Mouse (Mus musculus) v-Abl transformed pro-B cells (cell line): ENCODE measurements around the gene March4.

ENCODE experiments used
- in situ Hi-C, 2 experiments: fragments of 400-800 bp; cut with MboI; formaldehyde crosslinking; loops; one replicate each; pipeline ENCODE4 v1.15.1; 2025; ENCODE audit not compliant: unreplicated experiment in 2 of 2

The March4 gene

GRCm38 (mm10) chr1:72533439-72533838 lies 3.3 kb downstream of the March4 start:
- in situ Hi-C loops: no loop called here

GRCm38 (mm10) chr1:72532926-72533325 lies 3.8 kb downstream of the March4 start:
- in situ Hi-C loops: no loop called here

GRCm38 (mm10) chr1:72530516-72531196 lies 6.1 kb downstream of the March4 start:
- in situ Hi-C loops: no loop called here

- in situ Hi-C loops: no loop called here
Observed at GRCm38 (mm10) chr1:72529192-72529591, 7.5 kb downstream of the March4 start.

- in situ Hi-C loops: no loop called here
Observed at GRCm38 (mm10) chr1:72523601-72524000, 13.1 kb downstream of the March4 start.

GRCm38 (mm10) chr1:72510778-72511520 lies 25.8 kb downstream of the March4 start:
- in situ Hi-C loops: no loop called here

- in situ Hi-C loops: no loop called here
Observed at GRCm38 (mm10) chr1:72509551-72509950, 27.2 kb downstream of the March4 start.

GRCm38 (mm10) chr1:72507670-72508069 lies 29.1 kb downstream of the March4 start:
- in situ Hi-C loops: no loop called here

GRCm38 (mm10) chr1:72506202-72506601 lies 30.5 kb downstream of the March4 start:
- in situ Hi-C loops: no loop called here

GRCm38 (mm10) chr1:72497609-72498008 lies 39.1 kb downstream of the March4 start:
- in situ Hi-C loops: loop anchor here in 1 of 2 experiments (25.0 kb wide), 1 partner anchor 935 kb away; the partner anchor contains the start of gene Atic

GRCm38 (mm10) chr1:72493454-72493853 lies 43.3 kb downstream of the March4 start:
- in situ Hi-C loops: loop anchor here in 1 of 2 experiments (5.0 to 25.0 kb wide), 2 partner anchors 66 to 931 kb away; partner anchors contain the start of gene Atic

GRCm38 (mm10) chr1:72492666-72493065 lies 44.1 kb downstream of the March4 start:
- in situ Hi-C loops: loop anchor here in 1 of 2 experiments (5.0 to 25.0 kb wide), 2 partner anchors 65 to 930 kb away; partner anchors contain the start of gene Atic

GRCm38 (mm10) chr1:72491307-72491706 lies 45.4 kb downstream of the March4 start:
- in situ Hi-C loops: loop anchor here in 1 of 2 experiments (5.0 to 25.0 kb wide), 2 partner anchors 64 to 929 kb away; partner anchors contain the start of gene Atic

GRCm38 (mm10) chr1:72490801-72491200 lies 45.9 kb downstream of the March4 start:
- in situ Hi-C loops: loop anchor here in 1 of 2 experiments (5.0 to 25.0 kb wide), 2 partner anchors 64 to 928 kb away; partner anchors contain the start of gene Atic

- in situ Hi-C loops: loop anchor here in 1 of 2 experiments (5.0 to 25.0 kb wide), 2 partner anchors 63 to 928 kb away; partner anchors contain the start of gene Atic
Observed at GRCm38 (mm10) chr1:72490193-72490592, 46.5 kb downstream of the March4 start.

GRCm38 (mm10) chr1:72476594-72476993 lies 60.1 kb downstream of the March4 start:
- in situ Hi-C loops: loop anchor here in 1 of 2 experiments (25.0 kb wide), 1 partner anchor 914 kb away; the partner anchor contains the start of gene Atic

- in situ Hi-C loops: no loop called here
Observed at GRCm38 (mm10) chr1:72469075-72469474, 67.7 kb downstream of the March4 start.

- in situ Hi-C loops: no loop called here
Observed at GRCm38 (mm10) chr1:72468466-72469003, 68.2 kb downstream of the March4 start.

GRCm38 (mm10) chr1:72464926-72465583 lies 71.7 kb downstream of the March4 start:
- in situ Hi-C loops: no loop called here

GRCm38 (mm10) chr1:72462516-72462915 lies 74.2 kb downstream of the March4 start:
- in situ Hi-C loops: no loop called here
